Mouse (Mus musculus) CD4-positive, CD25-positive, alpha-beta regulatory T cell, adult 4 months (primary cell): ENCODE data around the gene Slc10a7. TPM values are rescaled to one million over a fixed set of nuclear protein-coding genes. Genes with fewer than 3 reads are reported as not detected.
A peak's percentile ranks its signal among the peaks of the same experiment; 100 is the strongest.

Source experiments
- ATAC-seq: one replicate; pipeline ENCODE4 v1.8.0; 2017
- polyA plus RNA-seq, 2 experiments: library from polyadenylated mRNA; unstranded; fragments of 100-300 nt; shearing (Covaris generic); gene quantifications; one replicate each; pipeline ENCODE4 v1.2.1; 2017

Slc10a7 gene
- polyA plus RNA-seq, 2 experiments from 2014 or later, result 13.3 to 18.2 TPM

- ATAC-seq, result no peak
These were observed 41.0 kb downstream of the Slc10a7 start for GRCm38 (mm10) chr8:78549971-78550751.

GRCm38 (mm10) chr8:78550752-78551134, 41.6 kb downstream of the Slc10a7 start:
- ATAC-seq, result no peak

- ATAC-seq, result no peak
These were observed 46.7 kb downstream of the Slc10a7 start for GRCm38 (mm10) chr8:78555817-78556216.

GRCm38 (mm10) chr8:78556773-78557434, 47.8 kb downstream of the Slc10a7 start:
- no peak for ATAC-seq

GRCm38 (mm10) chr8:78561620-78562019, 52.5 kb downstream of the Slc10a7 start:
- ATAC-seq, result no peak

- no peak for ATAC-seq
These were observed 54.4 kb downstream of the Slc10a7 start for GRCm38 (mm10) chr8:78563466-78564058.

GRCm38 (mm10) chr8:78564200-78564599, 55.1 kb downstream of the Slc10a7 start:
- no peak for ATAC-seq

- no peak for ATAC-seq
These were observed 59.0 kb downstream of the Slc10a7 start for GRCm38 (mm10) chr8:78568196-78568595.

- no peak for ATAC-seq
These were observed 62.4 kb downstream of the Slc10a7 start for GRCm38 (mm10) chr8:78571528-78571927.

GRCm38 (mm10) chr8:78574207-78574606, 65.1 kb downstream of the Slc10a7 start:
- ATAC-seq, result no peak

GRCm38 (mm10) chr8:78577569-78577968, 68.4 kb downstream of the Slc10a7 start:
- no peak for ATAC-seq

GRCm38 (mm10) chr8:78578036-78578435, 68.9 kb downstream of the Slc10a7 start:
- ATAC-seq, result no peak

GRCm38 (mm10) chr8:78584011-78584776, 75.0 kb downstream of the Slc10a7 start:
- ATAC-seq, result no peak

GRCm38 (mm10) chr8:78584863-78585262, 75.7 kb downstream of the Slc10a7 start:
- no peak for ATAC-seq

GRCm38 (mm10) chr8:78595481-78595908, 86.3 kb downstream of the Slc10a7 start:
- no peak for ATAC-seq

GRCm38 (mm10) chr8:78598237-78598636, 89.1 kb downstream of the Slc10a7 start:
- ATAC-seq, result no peak

- ATAC-seq, result no peak
These were observed 93.9 kb downstream of the Slc10a7 start for GRCm38 (mm10) chr8:78603084-78603483.

GRCm38 (mm10) chr8:78604426-78604825, 95.3 kb downstream of the Slc10a7 start:
- no peak for ATAC-seq

GRCm38 (mm10) chr8:78609301-78609700, 100.2 kb downstream of the Slc10a7 start:
- ATAC-seq, result no peak

GRCm38 (mm10) chr8:78611019-78611418, 101.9 kb downstream of the Slc10a7 start:
- no peak for ATAC-seq

GRCm38 (mm10) chr8:78622362-78622761, 113.2 kb downstream of the Slc10a7 start:
- ATAC-seq, result peak; percentile 88

GRCm38 (mm10) chr8:78623972-78624371, 114.8 kb downstream of the Slc10a7 start:
- peak; percentile 54 for ATAC-seq
